In genomic region chr19:4194776-4195650, GRCm38 (mm10) we compare ENCODE assay signal across 16 mouse cellular contexts. TPM values are rescaled to one million over a fixed set of nuclear protein-coding genes. Genes with fewer than 3 reads are reported as not detected.
DNase-seq lines count a peak whose midpoint lies in the region; ATAC-seq and TF ChIP-seq lines count a peak whose summit lies in the region.
"Had no signal": no experiment of that assay in that cellular context is flagged by ENCODE, and none has a peak within 500 bp of the region (broad histone marks: within the 10 kb centered on the region; RNA-seq: fewer than 3 reads in every experiment).

No protein-coding gene starts in this region.

- no peak for TF ChIP-seq EP300 in CH12.LX (IDR thresholded peaks at IDR 0.05; ENCODE audit: low read length)

- H3K4me2 ChIP-seq in forebrain, postnatal 0 days (ENCODE audit: low read depth), result no peak overlapping the region
- no peak overlapping the region for H3K4me2 ChIP-seq in CH12.LX (ENCODE audit: insufficient read depth, low read depth, poor library complexity, severe bottlenecking)
- no peak overlapping the region for H3K4me2 ChIP-seq in intestine, postnatal 0 days (replicated peaks; ENCODE audit: low read depth)

- H3K36me3 ChIP-seq in forebrain, embryonic 10.5 days (replicated peaks), result peaks cover 73% of the 10 kb centered on the region
- peaks cover 50% of the 10 kb centered on the region for H3K36me3 ChIP-seq in forebrain, postnatal 0 days (ENCODE audit: insufficient read depth)
- H3K36me3 ChIP-seq in CH12.LX (replicated peaks in 1 of 2; ENCODE audit: control insufficient read depth in 1 of 2, insufficient read depth in 1 of 2, low read length in 1 of 2), result peaks cover 51 to 70% of the 10 kb centered on the region in 2 experiments
- H3K36me3 ChIP-seq in intestine, postnatal 0 days (ENCODE audit: control insufficient read depth, insufficient read depth), result peaks cover 46% of the 10 kb centered on the region

- no peak overlapping the region for H3K9ac ChIP-seq in forebrain, postnatal 0 days
- H3K9ac ChIP-seq in CH12.LX (ENCODE audit: insufficient read depth, low read depth), result no peak overlapping the region
- H3K9ac ChIP-seq in intestine, postnatal 0 days (ENCODE audit: low read depth, low read length), result no peak overlapping the region

- dilution Hi-C loops in CH12.LX (cut with MboI; ENCODE audit: extremely low pct_ligation_motif_present, extremely low pct_unique_long_range_greater_than_20kb, low sequenced_read_pairs), result no loop called here

- H3K4me3 ChIP-seq in forebrain, embryonic 10.5 days, result peak overlapping the region; percentile 96; the same call in 1 of the 2 replicates
- no peak overlapping the region for H3K4me3 ChIP-seq in forebrain, postnatal 0 days (ENCODE audit: low read depth, low read length)
- no peak overlapping the region for H3K4me3 ChIP-seq in CH12.LX (replicated peaks in 1 of 3; ENCODE audit: low read depth in 2 of 3, low read length in 2 of 3, poor library complexity in 1 of 3)
- H3K4me3 ChIP-seq in intestine, postnatal 0 days (ENCODE audit: low read depth, low read length), result no peak overlapping the region

- H3K27me3 ChIP-seq in forebrain, embryonic 10.5 days (ENCODE audit: poor library complexity, severe bottlenecking), result no peaks in the 10 kb centered on the region
- no peaks in the 10 kb centered on the region for H3K27me3 ChIP-seq in forebrain, postnatal 0 days (ENCODE audit: insufficient read depth, low read length)
- H3K27me3 ChIP-seq in CH12.LX (replicated peaks), result no peaks in the 10 kb centered on the region
- H3K27me3 ChIP-seq in intestine, postnatal 0 days (replicated peaks; ENCODE audit: control insufficient read depth, insufficient read depth, low read length), result no peaks in the 10 kb centered on the region
- H3K27me3 ChIP-seq: Patski had no signal

- H3K9me3 ChIP-seq in forebrain, embryonic 10.5 days, result no peaks in the 10 kb centered on the region
- no peaks in the 10 kb centered on the region for H3K9me3 ChIP-seq in forebrain, postnatal 0 days (ENCODE audit: low read length)
- H3K9me3 ChIP-seq in CH12.LX (replicated peaks; ENCODE audit: low read length), result no peaks in the 10 kb centered on the region
- no peaks in the 10 kb centered on the region for H3K9me3 ChIP-seq in intestine, postnatal 0 days (ENCODE audit: control insufficient read depth)

- TF ChIP-seq RAD21 in CH12.LX (IDR thresholded peaks at IDR 0.05; ENCODE audit: low read depth, low read length), result no peak

- H3K27ac ChIP-seq in forebrain, embryonic 10.5 days, result no peak overlapping the region
- no peak overlapping the region for H3K27ac ChIP-seq in forebrain, postnatal 0 days (ENCODE audit: low read depth, low read length)
- no peak overlapping the region for H3K27ac ChIP-seq in CH12.LX (ENCODE audit: insufficient read depth, low read depth)
- H3K27ac ChIP-seq in intestine, postnatal 0 days (ENCODE audit: low read depth, low read length), result no peak overlapping the region

- ATAC-seq in forebrain, postnatal 0 days, result no peak
- no peak for ATAC-seq in intestine, postnatal 0 days
- ATAC-seq: forebrain, embryonic 14.5 days; Patski had no signal

- peaks cover 65% of the 10 kb centered on the region for H3K4me1 ChIP-seq in forebrain, embryonic 10.5 days
- H3K4me1 ChIP-seq in forebrain, postnatal 0 days (ENCODE audit: insufficient read depth), result peaks cover 11% of the 10 kb centered on the region; the same call in 1 of the 2 replicates
- peaks cover 6 to 60% of the 10 kb centered on the region in 2 experiments for H3K4me1 ChIP-seq in CH12.LX (ENCODE audit: control insufficient read depth in 1 of 2, insufficient read depth in 2 of 2)
- peaks cover 9% of the 10 kb centered on the region for H3K4me1 ChIP-seq in intestine, postnatal 0 days (replicated peaks; ENCODE audit: control insufficient read depth, insufficient read depth, low read length)

- in situ Hi-C loops in CH12.LX (cut with MboI; ENCODE audit: low pct_ligation_motif_present, low pct_unique_long_range_greater_than_20kb, low sequenced_read_pairs), result no loop called here

- no peak for TF ChIP-seq CTCF in forebrain, postnatal 0 days (IDR thresholded peaks at IDR 0.05; ENCODE audit: low read depth)
- no peak for TF ChIP-seq CTCF in CH12.LX (conservative IDR thresholded peaks at IDR 0.05 in 1 of 2, IDR thresholded peaks at IDR 0.05 in 1 of 2; ENCODE audit: low read depth in 2 of 2, low read length in 2 of 2)
- no peak for TF ChIP-seq CTCF in intestine, postnatal 0 days (IDR thresholded peaks at IDR 0.05; ENCODE audit: low read depth)

- TF ChIP-seq POLR2A in CH12.LX (IDR thresholded peaks at IDR 0.05; ENCODE audit: low read depth, low read length), result 0 out of 2 replicates have a peak, but pooled peaks have one; percentile 22

- peaks cover 29% of the 10 kb centered on the region for H3K79me2 ChIP-seq in CH12.LX (replicated peaks; ENCODE audit: control insufficient read depth, extremely low read depth, insufficient read depth, poor library complexity, severe bottlenecking)

- DNase-seq in forebrain, embryonic 10.5 days (ENCODE audit: extremely low spot score, low spot score), result no peak
- DNase-seq in forebrain, postnatal 0 days, result no peak
- DNase-seq in kidney, postnatal 36 days, result peak; percentile 33 to 48
- DNase-seq in kidney, adult 9 months, result no peak
- DNase-seq in CH12.LX (ENCODE audit: extremely low read depth), result no peak
- peak; percentile 83 to 85 for DNase-seq in cerebellum, adult 18-20 months
- DNase-seq in thymus, postnatal 4 days, result no peak
- DNase-seq: lung, postnatal 4 days had no signal

- WGBS in forebrain, embryonic 10.5 days, result 86% methylated on average over 12 of the region's 12 CpGs
- 66% methylated on average over 12 of the region's 12 CpGs for WGBS in forebrain, postnatal 0 days
- WGBS in intestine, postnatal 0 days, result 76% methylated on average over 12 of the region's 12 CpGs

TF ChIP-seq in CH12.LX, 34 proteins besides CTCF, POLR2A, EP300 and RAD21:
- no peak for TF ChIP-seq ZNF384 (IDR thresholded peaks at IDR 0.05; ENCODE audit: low read depth, low read length)
- peak; percentile 63 for TF ChIP-seq ZMIZ1 (IDR thresholded peaks at IDR 0.05; ENCODE audit: low read depth, low read length)
- TF ChIP-seq TBP (conservative IDR thresholded peaks at IDR 0.05; ENCODE audit: low read depth, low read length), result no peak

RNA-seq across cellular contexts. Expression of gene Ppp1ca, which starts 3.1 kb away (rescaled TPM):
- polyA plus RNA-seq in forebrain, embryonic 10.5 days (2016; fragmentation: Nextera tagmentation; extraction: Ambion mirVana), result 998 and 1,002 TPM in 2 replicates
- total RNA-seq in forebrain, postnatal 0 days (2014; rRNA removed), result 480 and 509 TPM in 2 replicates
- polyA plus RNA-seq in forebrain, postnatal 0 days (2015; fragmentation: Nextera tagmentation; extraction: Ambion mirVana), result 551 and 589 TPM in 2 replicates
- 502 and 585 TPM in 2 replicates for total RNA-seq in CH12.LX (2012; rRNA removed)
- total RNA-seq in CH12.LX (2014; rRNA removed), result 635 and 651 TPM in 2 replicates
- 383 and 389 TPM in 2 replicates for polyA plus RNA-seq in CH12.LX (2012; ENCODE audit: insufficient read length, low read depth)
- 370 and 382 TPM in 2 replicates for polyA plus RNA-seq in intestine, postnatal 0 days (2015; fragmentation: Nextera tagmentation; extraction: Ambion mirVana)

RNA-seq across cellular contexts. Expression of gene Tbc1d10c, which starts 3.9 kb away (rescaled TPM):
- polyA plus RNA-seq in forebrain, embryonic 10.5 days (2016; fragmentation: Nextera tagmentation; extraction: Ambion mirVana), result 0.43 and 0.47 TPM in 2 replicates
- total RNA-seq in forebrain, postnatal 0 days (2014; rRNA removed), result 1.5 and 2.9 TPM in 2 replicates
- polyA plus RNA-seq in forebrain, postnatal 0 days (2015; fragmentation: Nextera tagmentation; extraction: Ambion mirVana), result 1.3 and 1.5 TPM in 2 replicates
- 46.3 and 57.8 TPM in 2 replicates for total RNA-seq in CH12.LX (2012; rRNA removed)
- total RNA-seq in CH12.LX (2014; rRNA removed), result 43.5 and 51.5 TPM in 2 replicates
- polyA plus RNA-seq in CH12.LX (2012; ENCODE audit: insufficient read length, low read depth), result 57.4 and 58.5 TPM in 2 replicates
- polyA plus RNA-seq in intestine, postnatal 0 days (2015; fragmentation: Nextera tagmentation; extraction: Ambion mirVana), result 2.0 and 2.3 TPM in 2 replicates

RNA-seq across cellular contexts. Expression of gene Rad9a, which starts 6.4 kb away (rescaled TPM):
- 57.4 and 67.1 TPM in 2 replicates for polyA plus RNA-seq in forebrain, embryonic 10.5 days (2016; fragmentation: Nextera tagmentation; extraction: Ambion mirVana)
- total RNA-seq in forebrain, postnatal 0 days (2014; rRNA removed), result 11.8 and 16.4 TPM in 2 replicates
- polyA plus RNA-seq in forebrain, postnatal 0 days (2015; fragmentation: Nextera tagmentation; extraction: Ambion mirVana), result 15.9 and 16.5 TPM in 2 replicates
- total RNA-seq in CH12.LX (2012; rRNA removed), result 20.5 and 22.4 TPM in 2 replicates
- total RNA-seq in CH12.LX (2014; rRNA removed), result 11.5 and 14.3 TPM in 2 replicates
- polyA plus RNA-seq in CH12.LX (2012; ENCODE audit: insufficient read length, low read depth), result 20.0 and 21.7 TPM in 2 replicates
- polyA plus RNA-seq in intestine, postnatal 0 days (2015; fragmentation: Nextera tagmentation; extraction: Ambion mirVana), result 12.3 and 13.5 TPM in 2 replicates

RNA-seq across cellular contexts. Expression of gene Clcf1, which starts 19.0 kb away (rescaled TPM):
- 0.86 and 1.1 TPM in 2 replicates for polyA plus RNA-seq in forebrain, embryonic 10.5 days (2016; fragmentation: Nextera tagmentation; extraction: Ambion mirVana)
- total RNA-seq in forebrain, postnatal 0 days (2014; rRNA removed), result 0.38 and 1.2 TPM in 2 replicates
- 0.29 and 0.41 TPM in 2 replicates for polyA plus RNA-seq in forebrain, postnatal 0 days (2015; fragmentation: Nextera tagmentation; extraction: Ambion mirVana)
- total RNA-seq in CH12.LX (2012; rRNA removed) (0.29 and 1.0 TPM in 2 replicates), CH12.LX (2014; rRNA removed) (0.28 TPM in 1 of 2 replicates, not detected in the other)
- polyA plus RNA-seq in CH12.LX (2012; ENCODE audit: insufficient read length, low read depth), result 0.09 TPM in 1 of 2 replicates, not detected in the other
- polyA plus RNA-seq in intestine, postnatal 0 days (2015; fragmentation: Nextera tagmentation; extraction: Ambion mirVana), result 2.4 and 2.5 TPM in 2 replicates

RNA-seq across cellular contexts. Expression of gene AC109138.7, which starts 19.1 kb away (rescaled TPM):
- polyA plus RNA-seq in forebrain, embryonic 10.5 days (2016; fragmentation: Nextera tagmentation; extraction: Ambion mirVana), result not detected in 2 replicates
- total RNA-seq in forebrain, postnatal 0 days (2014; rRNA removed), result not detected in 2 replicates
- not detected in 2 replicates for polyA plus RNA-seq in forebrain, postnatal 0 days (2015; fragmentation: Nextera tagmentation; extraction: Ambion mirVana)
- total RNA-seq in CH12.LX (2012; rRNA removed) (not detected in 2 replicates), CH12.LX (2014; rRNA removed) (not detected in 2 replicates)
- not detected in 2 replicates for polyA plus RNA-seq in CH12.LX (2012; ENCODE audit: insufficient read length, low read depth)
- not detected in 2 replicates for polyA plus RNA-seq in intestine, postnatal 0 days (2015; fragmentation: Nextera tagmentation; extraction: Ambion mirVana)
- total RNA-seq: granulocyte monocyte progenitor cell, adult 5-6 weeks; hematopoietic stem cell, adult 5-6 weeks had no signal
- polyA plus RNA-seq: embryonic facial prominence, embryonic 11.5 days; forebrain, embryonic 14.5 days; large intestine, adult 2 months; limb, embryonic 11.5 days had no signal

Comparison
In these comparisons a context has a peak if more than half of its experiments do, and no peak if none do; other contexts are left out.
1. DNase-seq: peak in kidney, postnatal 36 days (2 of 2) and cerebellum, adult 18-20 months (2 of 2); none in forebrain, embryonic 10.5 days (single experiment), forebrain, postnatal 0 days (single experiment), kidney, adult 9 months (single experiment), CH12.LX (single experiment) and thymus, postnatal 4 days (single experiment).
2. RNA of gene Tbc1d10c, which starts 3.9 kb away (polyA plus RNA-seq): 57.4 to 58.5 TPM in CH12.LX; 2.0 to 2.3 TPM in intestine, postnatal 0 days, 1.3 to 1.5 TPM in forebrain, postnatal 0 days and 0.43 to 0.47 TPM in forebrain, embryonic 10.5 days; every median in the first group is over 10 times any median in the second.